Mouse (Mus musculus) MEL (cell line): ENCODE measurements around the gene Hsf4. TPM values are rescaled to one million over a fixed set of nuclear protein-coding genes. Genes with fewer than 3 reads are reported as not detected.

ENCODE experiments used
- DNase-seq: peaks from one replicate; pipeline ENCODE4 v3.0.0; 2011; ENCODE audit warnings: low read depth, low spot score
- H3K27ac ChIP-seq: 2 replicates; pipeline ENCODE4 v1.5.1; 2012; ENCODE audit warnings: low read depth, mild to moderate bottlenecking, control low read depth, low read length, moderate library complexity; ENCODE audit not compliant: control insufficient read depth
- H3K27me3 ChIP-seq, 2 experiments: fragments of 150-350 bp in 1 of 2; sonication (generic) in 1 of 2; 2 replicates each; pipeline ENCODE4 v1.6.1; 2012; ENCODE audit warnings: low read length in 2 of 2, mild to moderate bottlenecking in 2 of 2, improper control_type of control experiment in 1 of 2, moderate library complexity in 1 of 2; ENCODE audit not compliant: insufficient read depth in 2 of 2, control insufficient read depth in 1 of 2
- H3K36me3 ChIP-seq, 2 experiments: 2 replicates each; pipeline ENCODE4 v1.6.1; 2012 to 2014; ENCODE audit warnings: low read length in 2 of 2, improper control_type of control experiment in 1 of 2, inconsistent platforms in 1 of 2, mild to moderate bottlenecking in 1 of 2; ENCODE audit not compliant: insufficient read depth in 2 of 2, control insufficient read depth in 1 of 2
- H3K4me1 ChIP-seq, 2 experiments: fragments of 150-350 bp in 1 of 2; sonication (generic) in 1 of 2; 2 replicates each; pipeline ENCODE4 v1.6.1; 2012; ENCODE audit warnings: low read length in 2 of 2, improper control_type of control experiment in 1 of 2, mild to moderate bottlenecking in 1 of 2; ENCODE audit not compliant: insufficient read depth in 2 of 2, control insufficient read depth in 1 of 2
- H3K4me3 ChIP-seq, 2 experiments: fragments of 150-350 bp in 1 of 2; sonication (generic) in 1 of 2; 2 replicates each; pipeline ENCODE4 v1.5.1; 2012; ENCODE audit warnings: low read depth in 2 of 2, low read length in 2 of 2, mild to moderate bottlenecking in 2 of 2, moderate library complexity in 2 of 2, control low read depth in 1 of 2, improper control_type of control experiment in 1 of 2; ENCODE audit not compliant: control insufficient read depth in 1 of 2, insufficient read depth in 1 of 2
- H3K79me2 ChIP-seq: 2 replicates; pipeline ENCODE4 v1.6.1; 2012; ENCODE audit warnings: mild to moderate bottlenecking, low read length, moderate library complexity; ENCODE audit not compliant: control insufficient read depth, poor library complexity, insufficient read depth
- H3K9ac ChIP-seq: 2 replicates; pipeline ENCODE4 v1.6.1; 2012; ENCODE audit warnings: low read depth, mild to moderate bottlenecking, control low read depth, low read length, moderate library complexity; ENCODE audit not compliant: control insufficient read depth, poor library complexity, severe bottlenecking
- H3K9me3 ChIP-seq: fragments of 150-350 bp; sonication (generic); replicated peaks from 2 replicates; pipeline ENCODE4 v1.6.1; 2012; ENCODE audit warnings: mild to moderate bottlenecking, low read length, improper control_type of control experiment, moderate library complexity; ENCODE audit not compliant: insufficient read depth
- BHLHE40 ChIP-seq: IDR thresholded peaks from 2 replicates; pipeline ENCODE4 v1.6.1; 2012; ENCODE audit warnings: low read depth, mild to moderate bottlenecking, inconsistent platforms, low read length, improper control_type of control experiment, borderline replicate concordance
- CHD1 ChIP-seq: IDR thresholded peaks from 2 replicates; pipeline ENCODE4 v1.6.1; 2012; ENCODE audit warnings: low read depth, mild to moderate bottlenecking, inconsistent platforms, low read length, improper control_type of control experiment
- CHD2 ChIP-seq: IDR thresholded peaks from 2 replicates; pipeline ENCODE4 v1.6.1; 2011; ENCODE audit warnings: low read length, improper control_type of control experiment
- CTCF ChIP-seq, 3 experiments: IDR thresholded peaks in 2 of 3; conservative IDR thresholded peaks in 1 of 3; 2 replicates each; pipeline ENCODE4 v1.5.1; 2011 to 2012; ENCODE audit warnings: low read length in 3 of 3, low read depth in 2 of 3, mild to moderate bottlenecking in 2 of 3, improper control_type of control experiment in 1 of 3, inconsistent platforms in 1 of 3, mixed read lengths in 1 of 3, moderate library complexity in 1 of 3; ENCODE audit not compliant: control insufficient read depth in 1 of 3, insufficient read depth in 1 of 3, poor library complexity in 1 of 3, severe bottlenecking in 1 of 3
- E2F4 ChIP-seq: IDR thresholded peaks from 2 replicates; pipeline ENCODE4 v1.6.1; 2011; ENCODE audit warnings: low read depth, low read length, improper control_type of control experiment, borderline replicate concordance
- ELF1 ChIP-seq: IDR thresholded peaks from 2 replicates; pipeline ENCODE4 v1.6.1; 2014; ENCODE audit warnings: low read depth, mild to moderate bottlenecking, inconsistent platforms, low read length, improper control_type of control experiment, moderate library complexity
- EP300 ChIP-seq, 2 experiments: IDR thresholded peaks; 2 replicates each; pipeline ENCODE4 v1.6.1; 2011; ENCODE audit warnings: improper control_type of control experiment in 2 of 2, low read length in 2 of 2, low read depth in 1 of 2, mild to moderate bottlenecking in 1 of 2
- ETS1 ChIP-seq: IDR thresholded peaks from 2 replicates; pipeline ENCODE4 v1.6.1; 2012; ENCODE audit warnings: low read depth, mild to moderate bottlenecking, inconsistent platforms, low read length, improper control_type of control experiment, moderate library complexity
- GABPA ChIP-seq: IDR thresholded peaks from 2 replicates; pipeline ENCODE4 v1.6.1; 2012; ENCODE audit warnings: low read depth, mild to moderate bottlenecking, inconsistent platforms, low read length, improper control_type of control experiment, moderate library complexity
- GATA1 ChIP-seq: IDR thresholded peaks from 2 replicates; pipeline ENCODE4 v1.6.1; 2011; ENCODE audit warnings: low read depth, low read length, improper control_type of control experiment
- HCFC1 ChIP-seq: IDR thresholded peaks from 2 replicates; pipeline ENCODE4 v1.6.1; 2012; ENCODE audit warnings: low read depth, mild to moderate bottlenecking, inconsistent platforms, low read length, improper control_type of control experiment, moderate library complexity
- JUND ChIP-seq: IDR thresholded peaks from 2 replicates; pipeline ENCODE4 v1.6.1; 2011; ENCODE audit warnings: low read depth, mild to moderate bottlenecking, improper control_type of control experiment, low read length
- KAT2A ChIP-seq: conservative IDR thresholded peaks from 2 replicates; pipeline ENCODE4 v1.6.1; 2012; ENCODE audit warnings: low read depth, low read length, improper control_type of control experiment, inconsistent platforms
- MAFK ChIP-seq: IDR thresholded peaks from 2 replicates; pipeline ENCODE4 v1.6.1; 2011; ENCODE audit warnings: low read depth, mild to moderate bottlenecking, low read length, improper control_type of control experiment, borderline replicate concordance
- MAX ChIP-seq: IDR thresholded peaks from 2 replicates; pipeline ENCODE4 v1.6.1; 2011; ENCODE audit warnings: low read length, improper control_type of control experiment
- MEF2A ChIP-seq: IDR thresholded peaks from 2 replicates; pipeline ENCODE4 v1.6.1; 2014; ENCODE audit warnings: low read depth, mild to moderate bottlenecking, inconsistent platforms, low read length, improper control_type of control experiment; ENCODE audit not compliant: poor library complexity, insufficient replicate concordance, severe bottlenecking; ENCODE audit errors: extremely low read depth
- MXI1 ChIP-seq: IDR thresholded peaks from 2 replicates; pipeline ENCODE4 v1.6.1; 2011; ENCODE audit warnings: mild to moderate bottlenecking, low read depth, low read length, improper control_type of control experiment
- MYB ChIP-seq: IDR thresholded peaks from 2 replicates; pipeline ENCODE4 v1.6.1; 2011; ENCODE audit warnings: mild to moderate bottlenecking, low read depth, low read length, improper control_type of control experiment
- MYC ChIP-seq: IDR thresholded peaks from 2 replicates; pipeline ENCODE4 v1.6.1; 2011; ENCODE audit warnings: low read depth, mild to moderate bottlenecking, low read length, improper control_type of control experiment, moderate library complexity
- NELFE ChIP-seq: IDR thresholded peaks from 2 replicates; pipeline ENCODE4 v1.6.1; 2011; ENCODE audit warnings: low read depth, low read length, improper control_type of control experiment
- NRF1 ChIP-seq: IDR thresholded peaks from 2 replicates; pipeline ENCODE4 v1.6.1; 2014; ENCODE audit warnings: low read depth, mild to moderate bottlenecking, inconsistent platforms, low read length, improper control_type of control experiment, moderate library complexity; ENCODE audit not compliant: poor library complexity, insufficient read depth, severe bottlenecking
- POLR2A ChIP-seq, 2 experiments: IDR thresholded peaks; 2 replicates each; pipeline ENCODE4 v1.6.1; 2011 to 2012; ENCODE audit warnings: low read length in 2 of 2, mild to moderate bottlenecking in 2 of 2, control low read depth in 1 of 2, improper control_type of control experiment in 1 of 2, low read depth in 1 of 2, moderate library complexity in 1 of 2; ENCODE audit not compliant: control insufficient read depth in 1 of 2, insufficient read depth in 1 of 2, poor library complexity in 1 of 2
- POLR2AphosphoS2 ChIP-seq: IDR thresholded peaks from 2 replicates; pipeline ENCODE4 v1.6.1; 2011; ENCODE audit warnings: low read length, improper control_type of control experiment
- POLR2AphosphoS5 ChIP-seq: IDR thresholded peaks from 2 replicates; pipeline ENCODE4 v1.6.1; 2012; ENCODE audit warnings: low read depth, borderline replicate concordance, mild to moderate bottlenecking, inconsistent platforms, low read length, moderate library complexity, mixed read lengths
- RAD21 ChIP-seq: IDR thresholded peaks from 2 replicates; pipeline ENCODE4 v1.6.1; 2011; ENCODE audit warnings: mild to moderate bottlenecking, low read depth, low read length, improper control_type of control experiment
- RCOR1 ChIP-seq: IDR thresholded peaks from 2 replicates; pipeline ENCODE4 v1.6.1; 2012; ENCODE audit warnings: low read depth, mild to moderate bottlenecking, inconsistent platforms, low read length, improper control_type of control experiment
- SIN3A ChIP-seq: IDR thresholded peaks from 2 replicates; pipeline ENCODE4 v1.6.1; 2012; ENCODE audit warnings: low read length, improper control_type of control experiment, inconsistent platforms
- SMC3 ChIP-seq: IDR thresholded peaks from 2 replicates; pipeline ENCODE4 v1.6.1; 2011; ENCODE audit warnings: low read depth, low read length, improper control_type of control experiment
- TAL1 ChIP-seq: IDR thresholded peaks from 2 replicates; pipeline ENCODE4 v1.6.1; 2012; ENCODE audit warnings: mild to moderate bottlenecking, inconsistent platforms, low read length, moderate library complexity, mixed read lengths
- TBP ChIP-seq: IDR thresholded peaks from 2 replicates; pipeline ENCODE4 v1.8.0; 2011; ENCODE audit warnings: low read depth, low read length, improper control_type of control experiment
- TCF12 ChIP-seq: IDR thresholded peaks from 2 replicates; pipeline ENCODE4 v1.6.1; 2014; ENCODE audit warnings: low read depth, mild to moderate bottlenecking, inconsistent platforms, low read length, improper control_type of control experiment, moderate library complexity
- UBTF ChIP-seq: IDR thresholded peaks from 2 replicates; pipeline ENCODE4 v1.6.1; 2012; ENCODE audit warnings: low read depth, mild to moderate bottlenecking, inconsistent platforms, low read length, improper control_type of control experiment, moderate library complexity, borderline replicate concordance; ENCODE audit not compliant: insufficient read depth
- USF1 ChIP-seq: IDR thresholded peaks from 2 replicates; pipeline ENCODE4 v1.6.1; 2014; ENCODE audit warnings: low read depth, mild to moderate bottlenecking, inconsistent platforms, low read length, improper control_type of control experiment, moderate library complexity
- USF2 ChIP-seq, 2 experiments: IDR thresholded peaks; 2 replicates each; pipeline ENCODE4 v1.6.1; 2011 to 2012; ENCODE audit warnings: improper control_type of control experiment in 2 of 2, low read length in 2 of 2, borderline replicate concordance in 1 of 2, inconsistent platforms in 1 of 2, low read depth in 1 of 2, mild to moderate bottlenecking in 1 of 2; ENCODE audit not compliant: insufficient read depth in 1 of 2
- ZC3H11A ChIP-seq: IDR thresholded peaks from 2 replicates; pipeline ENCODE4 v1.6.1; 2012; ENCODE audit warnings: low read depth, mild to moderate bottlenecking, inconsistent platforms, low read length, improper control_type of control experiment
- ZKSCAN1 ChIP-seq: IDR thresholded peaks from 2 replicates; pipeline ENCODE4 v1.6.1; 2012; ENCODE audit warnings: low read depth, mild to moderate bottlenecking, inconsistent platforms, low read length, improper control_type of control experiment, moderate library complexity
- ZMIZ1 ChIP-seq: IDR thresholded peaks from 2 replicates; pipeline ENCODE4 v1.6.1; 2012; ENCODE audit warnings: low read depth, mild to moderate bottlenecking, inconsistent platforms, low read length, improper control_type of control experiment, moderate library complexity
- ZNF384 ChIP-seq: IDR thresholded peaks from 2 replicates; pipeline ENCODE4 v1.6.1; 2012; ENCODE audit warnings: low read depth, mild to moderate bottlenecking, inconsistent platforms, low read length, improper control_type of control experiment
- polyA plus RNA-seq, 2 experiments: library from polyadenylated mRNA; stranded (reverse) in 1 of 2; unstranded in 1 of 2; fragments of >175 nt in 1 of 2; fragments of >200 nt in 1 of 2; gene quantifications; 2 replicates each; pipeline versions ENCODE4 v1.2.1 to v1.2.4; 2012; ENCODE audit warnings: low replicate concordance in 2 of 2, low read depth in 1 of 2; ENCODE audit not compliant: insufficient read length in 2 of 2, insufficient read depth in 1 of 2, missing spikeins in 1 of 2
- total RNA-seq: library from RNA; depleted of rRNA; stranded (reverse); fragments of 300-350 nt; gene quantifications from 2 replicates; pipeline ENCODE4 v1.2.3, GENCODE M21; 2012

Hsf4 gene
- total and polyA plus RNA-seq, 3 experiments, result 1.7 to 7.1 TPM; not detected in 1

DNA sequence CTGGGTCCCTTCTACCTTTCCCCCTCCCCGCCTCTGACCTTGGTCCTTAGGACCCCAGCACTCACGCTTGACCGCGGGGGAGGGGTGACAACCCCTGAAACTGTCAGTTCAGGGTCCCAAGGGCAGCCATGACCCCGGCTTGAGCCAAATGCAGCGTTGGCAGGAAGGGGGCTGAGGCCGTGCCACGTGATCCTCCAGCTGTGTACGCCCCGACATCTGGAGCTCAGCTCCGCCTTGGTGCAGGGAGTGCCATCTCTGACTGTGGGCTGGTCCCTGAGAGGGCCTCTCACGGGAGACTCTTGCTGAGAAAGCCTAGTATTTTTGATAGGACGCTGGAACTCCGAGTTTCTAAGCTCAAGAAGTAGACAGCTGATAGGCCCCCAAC is 14.6 kb upstream of the Hsf4 start, which contains the start of gene B3gnt9:
B3gnt9 (minus strand) TSS at position 188 of the 385 bp plus-strand sequence.
- Histone ChIP-seq H3K79me2 (no peaks in the 10 kb centered on the region; the same call in 1 of the 2 replicates), H3K4me1 (peaks cover 2 to 14% of the 10 kb centered on the region in 2 experiments; a peak in 3 of 4 replicates), H3K4me3 (peak within 1 kb of the TSS; percentile 55 to 63), H3K36me3 (peaks cover 0 to 13% of the 10 kb centered on the region in 2 experiments; a peak in 3 of 4 replicates), H3K27ac (peak within 1 kb of the TSS; percentile 63), H3K27me3 (no peaks in the 10 kb centered on the region), H3K9ac (peak within 1 kb of the TSS; percentile 82), H3K9me3 (no peaks in the 10 kb centered on the region)
- peak; percentile 84 for DNase-seq
- TF ChIP-seq MYC (no peak), E2F4 (no peak), RCOR1 (no peak), CHD1 (no peak), SIN3A (peak; percentile 68; the same call in 1 of the 2 replicates), MAFK (no peak), GABPA (no peak), BHLHE40 (no peak; the same call in 1 of the 2 replicates), RAD21 (no peak), ZKSCAN1 (no peak), CHD2 (no peak), TCF12 (no peak), ELF1 (no peak), NELFE (no peak), USF1 (peak; percentile 94), CTCF (IDR thresholded peaks at IDR 0.05 in 2 of 3, conservative IDR thresholded peaks at IDR 0.05 in 1 of 3; ENCODE audit: control insufficient read depth in 1 of 3, insufficient read depth in 1 of 3, low read depth in 2 of 3, low read length in 3 of 3, poor library complexity in 1 of 3, severe bottlenecking in 1 of 3) (no peak), UBTF (no peak), SMC3 (no peak), MXI1 (peak; percentile 71; the same call in 1 of the 2 replicates), ETS1 (peak; percentile 70; the same call in 1 of the 2 replicates), MEF2A (no peak), KAT2A (no peak), ZC3H11A (no peak), TAL1 (no peak), MAX (peak; percentile 79), GATA1 (no peak), POLR2AphosphoS2 (no peak), EP300 (IDR thresholded peaks at IDR 0.05; ENCODE audit: low read depth in 1 of 2, low read length in 2 of 2) (no peak), ZMIZ1 (no peak), NRF1 (no peak), ZNF384 (no peak), HCFC1 (no peak), TBP (no peak), POLR2A (IDR thresholded peaks at IDR 0.05; ENCODE audit: control insufficient read depth in 1 of 2, insufficient read depth in 1 of 2, low read depth in 1 of 2, low read length in 2 of 2, poor library complexity in 1 of 2) (no peak), MYB (no peak), JUND (no peak), USF2 (IDR thresholded peaks at IDR 0.05; ENCODE audit: borderline replicate concordance in 1 of 2, insufficient read depth in 1 of 2, low read depth in 1 of 2, low read length in 2 of 2) (peak; percentile 31 to 64; a peak in 2 of 4 replicates), POLR2AphosphoS5 (no peak)
